Mouse (Mus musculus) heart, postnatal 36 days (tissue): ENCODE results near the gene Slc16a7. TPM values are rescaled to one million over a fixed set of nuclear protein-coding genes. Genes with fewer than 3 reads are reported as not detected.

Experiments
- DNase-seq, 2 experiments: peaks; one replicate each; pipeline ENCODE4 v3.0.0; 2021 to 2022
- intact Hi-C: fragments of 180-260 bp; cut with DNase I; formaldehyde crosslinking; loops from one replicate; pipeline ENCODE4 v1.15.1; 2025
- total RNA-seq, 2 experiments: library from RNA; stranded (reverse); gene quantifications; 2 replicates each; pipeline ENCODE4 v1.2.3; 2021

Gene Slc16a7
- 10 to 100 TPM; 14.6 to 15.0 TPM for total RNA-seq

DNA sequence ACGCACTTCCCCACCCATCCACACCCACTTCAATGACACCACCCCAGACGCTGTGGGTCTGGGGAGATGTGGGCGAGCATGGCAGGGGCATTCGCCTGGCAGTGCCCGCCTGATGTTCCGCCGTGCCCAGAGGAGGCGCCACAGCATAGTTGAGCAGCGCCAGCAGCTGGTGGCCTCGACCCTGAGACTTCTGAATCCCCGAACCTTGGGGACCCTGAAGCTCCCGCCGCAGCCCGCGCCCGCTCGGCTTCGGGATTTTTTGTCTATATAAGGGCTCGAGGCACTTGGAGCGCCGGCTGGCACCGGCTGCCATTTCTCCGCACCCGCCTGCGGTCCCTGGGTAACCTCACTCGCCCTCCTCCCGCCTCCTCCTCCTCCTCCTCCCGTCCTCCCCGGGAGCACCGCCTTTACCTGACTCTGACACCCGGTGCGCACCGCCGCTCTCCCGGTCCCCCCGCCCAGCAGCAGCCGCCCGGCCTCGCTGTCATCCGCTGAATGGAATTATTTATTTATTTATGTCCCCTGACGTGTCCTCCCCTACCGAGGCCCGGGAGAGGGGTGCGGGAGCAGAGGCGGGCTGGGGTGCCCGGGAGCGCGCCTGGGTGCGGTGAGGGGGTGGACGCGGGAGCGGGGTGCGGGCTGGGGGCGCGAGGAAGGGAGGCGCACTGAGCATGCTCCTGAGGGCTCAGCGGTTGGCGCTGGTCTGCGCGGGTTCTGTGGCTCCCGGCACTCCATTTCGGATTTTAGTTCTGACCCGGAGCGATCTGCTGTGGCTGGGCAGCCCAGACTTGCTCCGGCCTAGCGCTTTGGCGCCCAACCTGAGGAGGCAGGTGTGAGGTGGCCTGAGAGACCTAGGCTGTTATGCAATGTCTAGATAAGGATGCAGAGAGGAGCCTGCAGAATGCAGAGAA, at the start of gene Slc16a7:
Gene Slc16a7 (minus strand): TSS at position 590 of the 911 bp plus-strand sequence.
- peak; percentile 60 to 77 for DNase-seq
- intact Hi-C loops, result loop anchor here (5.0 kb wide), 2 partner anchors 67 to 122 kb away; no protein-coding TSS in a partner anchor

DNA sequence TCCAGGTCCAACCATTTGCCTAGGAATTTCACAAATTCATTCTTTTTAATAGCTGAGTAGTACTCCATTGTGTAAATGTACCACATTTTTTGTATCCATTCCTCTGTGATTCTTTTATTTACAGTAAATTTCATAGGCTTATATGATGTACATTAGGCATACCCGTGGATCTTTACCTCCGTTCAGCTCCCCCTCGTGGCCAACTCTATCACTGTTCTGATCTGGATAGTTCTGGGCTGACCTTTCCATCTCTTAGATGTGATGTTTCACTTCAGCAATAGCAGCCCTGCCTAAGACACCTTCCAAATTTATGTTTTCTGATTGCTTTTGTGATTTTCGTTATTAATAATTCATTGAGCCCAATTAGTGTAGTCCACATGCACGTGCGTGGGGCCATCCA, 29.5 kb upstream of the Slc16a7 start:
- DNase-seq, result peak in 1 of 2 experiments; percentile 15
- intact Hi-C loops, result no loop called here

DNA sequence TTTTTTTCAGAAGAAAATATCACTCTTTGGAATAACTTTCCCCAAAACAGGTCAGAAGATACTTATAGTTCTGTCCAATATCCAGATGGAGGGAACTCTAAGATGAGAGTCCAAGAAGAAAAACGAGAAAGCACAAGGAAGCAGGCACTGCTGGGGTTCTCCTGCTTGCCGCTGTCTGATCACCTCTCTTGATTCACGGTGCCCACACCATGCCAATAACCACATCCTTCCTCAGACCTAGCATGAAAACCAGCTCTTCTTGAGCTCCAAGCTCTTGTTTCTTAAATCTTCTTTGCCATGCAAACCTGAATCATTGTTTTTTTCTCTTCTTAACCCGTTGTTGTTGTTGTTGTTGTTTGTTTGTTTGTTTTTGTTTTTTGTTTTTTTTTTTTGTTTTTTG, 10.5 kb upstream of the Slc16a7 start:
- intact Hi-C loops, result no loop called here
- DNase-seq, result no peak

DNA sequence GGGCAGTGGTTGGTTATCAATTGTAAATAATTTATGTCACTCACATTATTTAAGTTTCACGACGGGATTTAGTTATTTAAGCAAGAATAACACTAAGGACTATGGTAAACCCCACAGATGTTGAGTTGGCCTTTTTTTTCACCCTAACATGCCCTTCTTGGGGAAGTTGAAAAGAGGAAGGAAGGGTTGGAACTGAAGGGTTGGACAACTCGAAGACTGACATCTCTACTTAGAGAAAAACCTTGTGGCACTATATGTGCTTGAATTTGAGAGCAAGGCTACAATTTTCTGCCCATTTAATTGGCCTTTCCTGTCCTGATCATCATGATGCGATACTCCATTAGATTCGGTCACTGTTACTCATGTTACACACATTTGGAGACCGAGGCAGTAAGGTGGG, 746 bp upstream of the Slc16a7 start:
- DNase-seq, result no peak
- intact Hi-C loops, result no loop called here

DNA sequence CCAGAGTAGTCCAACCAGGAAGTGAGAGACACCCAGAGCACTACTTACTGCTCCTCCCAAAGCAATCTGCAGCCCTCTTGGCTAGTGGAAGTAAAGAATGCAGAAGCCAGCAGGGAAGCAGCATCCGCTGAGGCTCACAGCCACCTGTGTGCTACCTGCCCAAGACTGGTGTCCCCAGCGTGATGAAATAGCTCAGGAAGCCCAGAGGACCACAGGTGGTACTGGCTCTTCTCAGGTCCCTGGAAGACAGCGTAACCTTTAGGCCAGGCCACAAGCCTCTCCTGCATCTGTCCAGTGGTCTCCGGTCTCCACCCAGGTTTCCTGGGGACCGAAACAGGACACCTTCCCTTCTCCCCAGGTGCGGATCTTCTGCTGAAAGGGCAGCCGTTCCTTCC, 787 bp downstream of the Slc16a7 start:
- intact Hi-C loops, result loop anchor here (5.0 kb wide), 2 partner anchors 66 to 121 kb away; no protein-coding TSS in a partner anchor
- peak; percentile 18 to 51 for DNase-seq

DNA sequence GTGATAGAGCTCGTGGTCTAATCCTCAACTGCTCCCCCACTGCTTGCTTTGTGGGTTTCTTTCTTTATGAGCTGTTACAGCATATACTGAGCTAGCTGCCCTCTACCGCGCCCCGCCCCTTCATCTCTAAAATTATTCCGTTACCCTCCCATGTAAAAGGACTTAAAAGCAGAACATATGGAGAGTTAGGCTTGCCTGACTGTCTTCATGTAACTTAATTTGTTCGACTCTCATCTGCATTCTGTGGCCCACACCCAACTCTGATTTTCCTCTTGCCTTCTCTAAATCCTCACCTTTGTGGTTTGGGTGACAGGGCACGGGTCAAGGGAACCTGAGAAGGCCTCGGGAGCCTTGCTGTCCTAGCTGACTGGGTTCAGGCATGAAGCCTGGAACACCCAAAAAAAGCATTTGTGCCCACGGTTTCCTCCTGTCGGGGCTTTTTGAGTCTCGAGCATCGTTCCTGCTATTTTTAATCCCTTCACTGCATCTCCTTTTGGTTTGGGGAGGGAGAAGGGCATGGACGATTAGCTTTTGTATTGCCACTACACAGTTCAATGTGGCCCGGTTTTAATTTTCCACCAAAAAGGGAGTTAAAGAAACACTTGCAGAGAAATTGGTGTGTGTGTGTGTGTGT, 1.4 kb downstream of the Slc16a7 start:
- intact Hi-C loops, result loop anchor here (5.0 kb wide), 2 partner anchors 66 to 121 kb away; no protein-coding TSS in a partner anchor
- no peak for DNase-seq

DNA sequence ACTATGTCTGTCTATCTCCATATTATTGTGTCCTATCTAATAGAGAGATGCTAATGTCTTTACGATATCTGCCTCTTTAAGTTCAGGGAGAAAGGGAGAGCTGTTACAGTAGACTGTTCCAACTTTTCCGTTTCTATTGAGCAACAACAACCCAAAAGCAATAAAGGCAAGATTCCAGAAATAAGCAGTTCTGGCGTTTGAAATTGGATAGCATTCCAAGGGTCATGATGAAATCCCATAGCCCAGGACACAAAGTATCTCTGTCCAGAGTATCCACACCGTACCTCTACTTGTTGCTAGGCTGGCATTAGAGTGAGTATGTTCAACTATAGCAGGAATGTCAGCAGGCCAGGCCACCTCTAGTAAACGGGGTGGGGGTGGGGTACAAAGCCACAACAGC, 13.7 kb downstream of the Slc16a7 start:
- intact Hi-C loops, result no loop called here
- no peak for DNase-seq

DNA sequence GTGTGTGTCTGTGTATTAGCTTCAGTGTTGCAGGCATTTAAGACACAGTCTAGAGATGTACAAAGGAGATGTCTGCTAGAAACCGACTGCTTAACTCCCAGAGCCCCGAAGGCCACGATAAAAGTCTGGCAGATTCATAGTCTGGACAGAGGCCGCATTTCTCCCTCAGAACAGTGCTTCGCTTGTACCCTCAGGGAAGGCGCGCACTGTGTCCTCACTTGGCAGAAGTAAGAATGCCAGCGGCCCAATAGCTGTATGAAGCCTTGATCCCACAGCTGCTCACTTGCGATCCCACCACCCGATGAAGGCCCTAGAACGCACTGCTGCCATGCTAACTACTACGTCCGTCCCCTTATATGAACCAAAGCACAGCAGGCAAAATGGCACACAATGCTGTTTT, 16.6 kb downstream of the Slc16a7 start:
- intact Hi-C loops, result no loop called here
- no peak for DNase-seq

DNA sequence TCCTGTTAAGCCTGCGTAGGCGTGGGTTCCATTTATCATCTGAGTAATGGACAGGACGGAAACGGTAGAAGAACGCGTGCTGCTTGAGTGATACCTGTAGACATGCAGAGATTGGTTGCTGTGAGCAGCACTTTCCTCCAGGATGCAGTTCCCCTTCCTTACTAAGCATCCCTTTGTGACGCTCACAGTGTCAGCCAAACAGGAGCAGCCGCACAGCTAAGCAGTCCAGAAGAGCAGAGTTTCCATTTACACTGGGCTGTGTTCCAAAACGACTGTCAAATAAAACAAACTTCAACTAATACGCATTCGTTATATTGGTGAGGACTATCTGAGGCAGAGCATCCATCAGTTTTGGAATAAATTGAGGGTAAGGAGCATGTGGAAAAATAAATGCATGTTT, 17.8 kb downstream of the Slc16a7 start:
- intact Hi-C loops, result no loop called here
- no peak for DNase-seq

DNA sequence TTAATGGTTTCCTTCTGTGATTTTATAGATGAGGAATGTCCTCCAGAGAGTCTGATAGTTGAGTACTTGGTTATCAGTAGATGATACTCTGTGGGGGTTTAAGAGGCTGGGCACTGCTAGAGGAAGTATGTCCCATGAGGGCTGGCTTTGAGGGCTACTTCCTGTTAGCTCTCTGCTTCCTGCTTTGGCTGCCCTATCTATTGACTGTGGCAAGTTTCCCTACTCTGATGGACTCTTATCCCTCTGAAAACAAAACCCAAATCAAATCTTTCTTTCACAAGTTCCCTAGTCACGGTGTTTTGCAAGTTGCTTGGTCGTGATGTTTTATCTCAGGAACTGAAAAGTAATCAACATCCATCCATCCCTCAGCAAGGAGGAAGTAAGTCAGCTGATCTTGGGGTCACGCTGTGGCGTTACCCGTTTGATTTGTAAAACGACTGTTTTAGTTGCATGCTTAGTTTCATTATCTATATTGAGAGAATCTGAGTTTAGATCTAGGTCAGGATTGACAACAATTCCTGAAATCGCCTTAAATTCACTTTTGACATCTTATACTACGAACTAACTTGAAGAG, 19.1 kb downstream of the Slc16a7 start:
- intact Hi-C loops, result no loop called here
- DNase-seq, result peak in 1 of 2 experiments; percentile 43

DNA sequence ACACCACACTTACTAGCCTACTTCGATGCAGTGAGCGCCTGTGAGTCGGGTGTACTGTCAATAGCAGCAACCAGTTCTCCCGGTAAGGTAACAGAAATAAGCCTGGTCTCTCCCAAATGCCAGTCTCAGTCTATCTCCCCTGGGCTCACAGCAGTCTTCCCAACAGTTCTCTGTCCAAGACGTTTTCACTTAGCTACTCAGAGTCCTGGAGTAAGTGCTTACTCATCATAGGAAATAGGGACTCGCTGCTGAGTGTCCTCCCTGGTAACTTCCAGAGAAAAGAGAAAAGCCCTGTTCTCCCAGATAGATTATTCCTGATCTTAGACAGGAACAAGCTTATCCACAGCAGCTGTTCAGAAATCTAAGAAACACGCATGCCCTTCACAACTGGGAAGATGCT, 30.8 kb downstream of the Slc16a7 start:
- intact Hi-C loops, result no loop called here
- DNase-seq, result no peak

DNA sequence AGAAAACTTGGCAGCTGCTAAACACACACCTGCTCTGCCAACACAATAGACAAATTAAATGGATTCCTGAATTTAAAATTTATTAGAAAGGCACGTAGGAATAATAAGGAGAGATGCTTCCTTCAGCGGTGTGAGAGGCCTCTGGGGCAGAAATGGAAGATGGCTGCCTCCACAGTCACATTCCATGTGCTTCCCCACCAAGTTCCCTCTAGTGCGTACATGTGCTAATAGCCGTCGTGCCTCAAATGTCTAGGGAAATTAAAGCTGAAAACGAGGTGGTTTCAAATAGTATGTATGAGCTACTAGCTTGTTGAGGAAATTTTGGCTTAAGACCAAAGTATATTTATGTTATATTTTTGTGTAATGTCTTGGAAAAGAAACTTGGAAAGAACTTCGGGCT, 36.5 kb downstream of the Slc16a7 start:
- intact Hi-C loops, result no loop called here
- DNase-seq, result no peak

DNA sequence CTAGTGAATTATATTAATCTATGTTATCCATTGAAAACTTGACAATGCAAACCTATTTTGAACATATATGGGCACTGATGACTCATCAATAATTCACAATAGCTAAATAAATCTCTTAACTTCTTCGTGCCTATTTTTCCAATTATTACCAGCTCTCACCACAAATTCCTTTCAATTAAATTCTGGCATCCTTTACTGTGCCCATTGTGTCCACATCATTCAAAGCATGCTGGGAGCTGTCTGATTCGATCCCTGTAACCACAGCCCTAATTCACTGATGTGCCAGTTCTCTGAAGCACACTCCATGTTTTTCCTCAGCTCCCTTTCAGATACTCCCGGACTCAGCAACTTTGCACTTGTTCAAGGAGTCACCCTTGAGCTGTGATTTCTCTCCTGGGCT, 41.1 kb downstream of the Slc16a7 start:
- intact Hi-C loops, result no loop called here
- DNase-seq, result no peak

DNA sequence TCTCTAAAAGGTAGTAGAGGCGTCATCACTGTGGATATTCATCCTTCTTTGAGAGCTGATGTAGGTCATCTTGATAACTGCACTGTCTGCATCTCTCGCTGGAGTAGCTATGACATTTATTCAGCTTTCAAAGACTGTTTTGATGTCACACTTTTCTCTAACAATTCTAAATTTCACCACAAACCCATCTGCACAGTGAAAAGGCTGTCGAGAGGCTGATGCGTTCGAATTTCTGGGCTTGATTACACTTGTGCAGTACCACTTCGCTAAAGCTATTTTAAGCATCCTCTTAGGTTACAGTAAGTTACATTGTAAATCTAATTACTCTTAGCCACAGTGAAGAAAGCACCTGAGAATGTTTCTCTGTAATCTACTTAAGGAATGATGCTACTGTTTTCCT, 42.1 kb downstream of the Slc16a7 start:
- intact Hi-C loops, result no loop called here
- no peak for DNase-seq

DNA sequence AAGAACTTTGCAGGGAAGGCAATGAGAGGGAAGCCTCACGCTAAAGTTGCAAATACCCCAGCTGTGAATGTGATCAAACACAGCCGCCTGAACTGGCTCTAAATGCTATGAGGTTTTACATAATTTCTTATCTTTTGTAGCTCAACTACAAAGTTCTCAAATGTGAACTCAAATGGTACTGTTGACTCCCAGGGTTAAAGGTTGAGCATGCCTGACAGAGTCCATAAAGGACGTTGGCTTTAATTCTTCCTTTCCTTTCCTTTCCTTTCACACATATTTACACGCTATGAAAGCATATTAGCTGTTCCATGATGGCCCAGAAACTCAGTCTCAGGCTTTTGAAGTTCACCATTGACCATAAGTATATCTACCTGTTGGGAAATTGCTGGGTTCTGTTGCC, 42.9 kb downstream of the Slc16a7 start:
- DNase-seq, result no peak
- intact Hi-C loops, result no loop called here

DNA sequence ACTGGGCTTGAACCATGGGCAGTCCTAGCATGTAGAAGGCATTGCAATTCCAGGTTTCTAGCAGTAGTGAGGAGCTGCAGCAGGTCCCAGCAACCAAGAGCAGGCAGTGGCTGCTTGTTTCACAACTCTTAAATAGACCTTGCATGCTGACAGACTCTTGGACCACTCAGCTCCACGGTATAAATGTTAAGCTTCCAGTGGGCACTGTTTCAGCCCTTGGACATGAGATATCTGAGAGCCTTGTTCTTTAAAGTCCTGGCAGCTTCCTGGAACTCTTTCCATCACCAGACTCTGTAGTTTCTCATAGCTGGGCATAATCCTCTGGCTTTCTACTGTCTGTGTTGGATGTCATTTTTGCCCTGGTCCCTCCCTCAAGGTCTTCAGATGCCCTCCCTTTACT, 43.7 kb downstream of the Slc16a7 start:
- DNase-seq, result no peak
- intact Hi-C loops, result no loop called here

DNA sequence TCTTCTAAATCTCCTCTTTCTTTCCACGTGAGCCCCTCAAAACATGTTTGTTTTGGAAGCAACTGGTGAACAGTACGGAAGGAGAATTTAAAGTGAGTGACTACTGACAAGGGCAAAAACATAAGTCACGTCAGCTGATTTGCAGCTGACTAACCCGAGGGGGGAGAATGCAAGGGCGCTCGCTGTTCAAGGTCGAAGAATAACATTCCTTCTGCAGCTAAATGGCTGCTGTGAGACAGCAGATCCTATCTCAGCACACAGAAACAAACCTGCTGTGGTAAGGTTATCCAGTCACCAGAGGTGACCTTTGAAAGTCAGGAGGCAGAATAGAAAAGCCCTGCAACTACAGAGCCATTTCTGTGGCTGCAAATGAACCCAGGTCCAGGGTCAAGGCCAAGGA, 47.1 kb downstream of the Slc16a7 start:
- peak; percentile 12 to 23 for DNase-seq
- intact Hi-C loops, result no loop called here

DNA sequence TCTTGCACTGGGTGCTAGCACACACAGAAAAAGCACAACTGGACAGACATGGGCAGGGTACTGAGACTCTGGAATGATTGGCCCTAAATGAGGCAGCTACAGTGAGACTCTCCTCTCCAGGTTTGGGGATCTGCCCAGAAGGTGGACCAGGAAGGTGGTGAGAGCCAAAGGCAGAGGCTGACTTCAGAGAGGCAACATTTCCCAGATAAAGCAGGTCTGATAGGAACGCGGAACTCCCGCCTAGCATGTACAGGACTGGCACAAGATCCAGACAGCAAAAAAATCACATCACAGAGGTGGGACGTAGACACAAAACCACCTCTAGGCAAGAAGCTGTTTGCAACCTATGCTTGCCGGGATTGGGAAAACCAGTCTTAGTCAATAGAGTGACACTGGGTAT, 55.5 kb downstream of the Slc16a7 start:
- intact Hi-C loops, result no loop called here
- DNase-seq, result no peak

DNA sequence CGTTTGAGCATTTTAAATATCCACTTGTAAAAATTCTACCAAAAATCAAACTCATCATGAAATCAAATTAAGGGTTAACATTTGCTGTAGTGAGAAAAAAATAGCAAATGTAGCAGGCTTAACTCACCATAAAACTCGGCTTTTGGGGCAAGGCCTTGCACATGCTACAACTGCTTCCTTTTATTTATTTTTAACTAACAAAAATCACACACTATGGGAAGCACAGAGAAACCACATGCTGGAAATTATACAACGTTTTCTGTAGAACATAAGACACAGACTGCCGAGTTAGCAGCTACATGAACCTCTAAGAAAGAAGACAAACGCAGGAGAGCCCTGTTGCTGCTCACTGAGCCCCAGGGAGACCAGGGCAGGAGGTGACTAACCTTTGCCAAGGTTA, 57.9 kb downstream of the Slc16a7 start:
- intact Hi-C loops, result no loop called here
- no peak for DNase-seq

DNA sequence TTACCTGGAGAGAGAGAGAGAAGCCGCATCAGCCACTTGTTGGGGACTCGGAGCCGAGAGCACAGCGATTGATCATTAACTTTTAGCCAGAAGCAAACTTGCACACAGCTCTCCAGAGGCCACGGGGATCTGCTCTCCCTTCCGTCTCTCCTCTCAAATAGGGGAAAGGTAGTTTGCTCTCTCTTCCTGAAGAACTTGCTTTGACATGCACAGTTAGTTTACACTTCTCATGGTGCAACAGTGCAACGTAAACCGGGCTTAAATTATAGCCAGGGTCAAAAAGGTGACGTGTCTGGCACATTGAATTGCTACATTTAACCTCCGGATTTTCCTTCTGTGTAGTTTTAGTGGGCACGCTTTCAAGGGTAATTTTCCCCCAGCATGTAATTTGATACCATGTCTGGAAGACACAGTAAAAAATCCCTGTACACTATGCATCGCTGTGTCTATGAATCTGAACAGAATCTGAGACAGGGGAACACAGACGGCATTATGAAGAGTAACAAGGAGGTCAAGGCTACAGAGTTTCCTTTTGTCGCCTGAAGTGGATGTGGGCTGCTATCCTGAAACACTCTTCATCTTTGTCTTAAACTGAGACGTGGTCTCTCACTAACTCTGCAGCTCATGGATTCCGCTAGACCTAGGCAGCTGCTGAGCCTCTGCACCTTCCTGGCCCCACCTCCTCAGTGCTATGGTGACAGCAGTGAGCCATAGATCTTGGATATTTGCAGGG, 60.8 kb downstream of the Slc16a7 start:
- intact Hi-C loops, result loop anchor here (5.0 kb wide), 1 partner anchor 691 kb away; no protein-coding TSS in a partner anchor
- no peak for DNase-seq
